Mouse (Mus musculus) mouse trophoblast stem cell (cell line): ENCODE data around the gene Tdrd1.

Experiments used
- in situ Hi-C, 2 experiments: fragments of 300-500 bp; cut with MseI, MboI; formaldehyde crosslinking; loops; 2 replicates in 1 of 2; 3 replicates in 1 of 2; pipeline ENCODE4 v1.15.1; 2025

Gene Tdrd1

DNA sequence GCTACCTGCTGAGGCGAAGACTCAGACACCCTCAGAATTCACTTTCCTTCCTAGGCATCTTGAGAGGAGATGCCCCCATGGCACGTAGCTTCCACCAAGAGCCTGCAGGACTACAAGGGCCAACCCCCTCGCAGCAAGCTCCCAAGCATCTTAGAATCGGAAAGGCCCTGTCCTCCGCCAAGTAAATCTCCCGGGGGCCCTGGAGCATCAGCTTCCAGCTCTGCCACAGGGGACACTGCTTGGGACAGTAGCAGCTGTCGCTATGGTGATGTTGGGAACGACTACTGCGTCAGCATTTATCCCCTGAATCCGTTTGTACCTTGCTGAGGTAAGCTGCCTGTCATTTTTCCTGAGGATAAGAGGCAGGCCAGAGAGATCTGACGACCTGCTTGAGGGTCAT, 84.6 kb downstream of the Tdrd1 start:
- in situ Hi-C loops = no loop called here

GRCm38 (mm10) chr19:56913761-56914160, 87.8 kb downstream of the Tdrd1 start:
- in situ Hi-C loops = no loop called here

DNA sequence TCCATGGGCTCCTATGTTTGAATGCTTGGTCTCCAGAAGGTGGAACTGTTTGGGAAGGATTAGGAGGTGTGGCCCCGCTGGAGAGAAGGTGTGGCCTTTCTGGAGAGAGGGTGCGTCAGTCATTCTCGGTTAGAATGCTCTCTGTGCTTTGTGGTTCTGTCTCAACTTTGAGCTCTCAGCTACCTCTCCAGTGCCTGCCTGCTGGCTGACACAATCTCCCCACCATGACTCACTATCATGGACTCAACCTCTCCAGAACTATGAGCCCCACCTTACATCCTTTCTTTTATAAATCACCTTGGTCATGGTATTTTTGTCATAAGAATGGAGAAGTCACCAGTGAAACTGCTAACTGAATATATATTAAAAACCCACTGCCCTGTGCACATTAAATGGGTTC, 88.6 kb downstream of the Tdrd1 start:
- in situ Hi-C loops = loop anchor here in 1 of 2 experiments (5.0 kb wide), 1 partner anchor 93 kb away; the partner anchor contains the start of gene Afap1l2

DNA sequence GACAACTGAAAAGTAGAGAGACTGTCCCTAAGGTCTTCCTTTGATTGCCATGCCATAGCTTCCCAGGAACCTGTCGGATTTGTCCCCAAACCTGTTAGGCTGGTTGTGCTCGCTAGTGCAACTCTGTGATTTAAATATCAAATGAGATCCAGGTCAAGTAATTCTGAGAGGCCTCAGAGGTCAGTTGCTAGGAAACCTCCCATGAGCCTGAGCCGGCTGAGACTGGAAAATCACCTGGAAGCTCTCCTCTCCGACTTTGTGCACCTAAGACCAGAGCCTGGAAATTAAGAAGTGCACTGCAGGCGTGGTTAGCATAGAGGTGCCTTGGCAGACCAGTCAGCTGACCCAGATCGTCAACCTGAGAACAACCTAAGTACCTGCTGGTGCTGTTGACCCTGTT, 89.1 kb downstream of the Tdrd1 start:
- in situ Hi-C loops = loop anchor here in 1 of 2 experiments (5.0 kb wide), 1 partner anchor 92 kb away; the partner anchor contains the start of gene Afap1l2
